Comparison of ENCODE assay signal across 10 mouse cellular contexts in the genomic region with DNA sequence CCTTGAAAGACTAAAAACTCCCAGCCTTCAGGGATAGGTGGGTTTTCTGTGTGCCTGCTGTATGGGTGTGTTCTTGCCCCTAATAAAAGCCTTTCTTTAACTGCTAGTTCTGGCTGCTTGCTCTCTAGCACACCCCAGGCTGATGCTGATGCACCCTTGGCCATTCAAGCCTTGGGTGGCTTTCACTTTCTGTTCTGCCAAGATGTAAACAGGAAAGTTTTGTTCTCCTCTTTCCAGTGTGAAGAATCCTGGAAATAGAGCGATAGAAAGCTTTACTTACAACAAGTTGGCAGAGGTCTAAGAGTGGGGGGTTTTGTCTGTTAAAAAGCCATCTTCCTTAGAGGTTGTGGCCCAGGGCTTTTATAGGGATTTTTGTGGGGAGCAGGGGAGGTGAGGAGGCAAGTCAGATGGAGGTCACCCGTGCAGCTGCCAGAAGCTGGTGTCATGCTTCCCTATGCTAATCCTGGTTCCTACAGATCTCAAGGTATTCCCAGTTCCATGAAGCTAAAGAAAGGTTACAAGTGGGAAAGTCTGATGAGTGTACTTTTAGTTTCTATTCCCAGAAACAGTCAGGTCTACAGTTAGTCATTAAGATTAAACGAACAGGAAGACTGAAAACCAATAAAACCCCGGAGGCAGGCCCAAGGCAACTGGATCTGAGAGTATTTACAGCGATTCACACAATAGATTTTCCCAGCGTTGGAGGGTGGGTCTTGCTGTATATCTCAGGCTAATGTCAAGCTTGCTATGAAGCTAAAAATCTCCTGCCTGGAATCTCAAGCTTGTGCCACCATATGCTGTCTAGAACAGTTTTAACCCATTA. TPM values are rescaled to one million over a fixed set of nuclear protein-coding genes. Genes with fewer than 3 reads are reported as not detected.
DNase-seq lines count a peak whose midpoint lies in the region; TF ChIP-seq lines count a peak whose summit lies in the region.
"Had no signal": no experiment of that assay in that cellular context is flagged by ENCODE, and none has a peak within 500 bp of the region (broad histone marks: within the 10 kb centered on the region; RNA-seq: fewer than 3 reads in every experiment).

No protein-coding gene starts in this region.

- no peak overlapping the region for H3K27ac ChIP-seq in layer of hippocampus, adult 2 months
- H3K27ac ChIP-seq: hindbrain, embryonic 13.5 days; liver, embryonic 15.5 days had no signal

- no peak for TF ChIP-seq CTCF in layer of hippocampus, adult 2 months (conservative IDR thresholded peaks at IDR 0.05)

- intact Hi-C loops in left cerebral cortex, postnatal 4 days (cut with DNase I), result no loop called here

- H3K4me3 ChIP-seq in layer of hippocampus, adult 2 months, result no peak overlapping the region
- H3K4me3 ChIP-seq: hindbrain, embryonic 13.5 days; liver, embryonic 15.5 days had no signal

- DNase-seq in 416B (ENCODE audit: low read depth), result peak; percentile 77
- peak; percentile 74 for DNase-seq in CD4-positive, CD25-positive, alpha-beta regulatory T cell, adult 2 months (ENCODE audit: low read depth, low spot score)
- DNase-seq in induced T-regulatory cell, adult 2 months (ENCODE audit: low read depth), result peak; percentile 85
- peak; percentile 76 for DNase-seq in naive thymus-derived CD4-positive, alpha-beta T cell, adult 2 months (ENCODE audit: low read depth)
- DNase-seq in cerebellum, adult 11-12 months, result no peak
- no peak for DNase-seq in layer of hippocampus, adult 2 months (ENCODE audit: low spot score in 2 of 2)
- no peak for DNase-seq in left cerebral cortex, postnatal 4 days
- DNase-seq: right cerebral cortex, adult 18-20 months had no signal

RNA-seq across cellular contexts. Expression of a gene that starts 19.3 kb away (rescaled TPM):
- 1 to 10 TPM; 3.1 to 3.6 TPM for total RNA-seq in layer of hippocampus, adult 2 months (2021)
- total RNA-seq in left cerebral cortex, postnatal 4 days (2021), result 1 to 10 TPM; 2.0 to 2.4 TPM

RNA-seq across cellular contexts. Expression of a gene that starts 20.0 kb away (rescaled TPM):
- 1 to 10 TPM; 4.8 TPM for total RNA-seq in layer of hippocampus, adult 2 months (2021)
- total RNA-seq in left cerebral cortex, postnatal 4 days (2021), result 1 to 10 TPM; 2.2 TPM

RNA-seq across cellular contexts. Expression of a gene that starts 47.6 kb away (rescaled TPM):
- total RNA-seq in layer of hippocampus, adult 2 months (2021), result 1 to 10 TPM; 1.2 to 1.4 TPM
- total RNA-seq in left cerebral cortex, postnatal 4 days (2021), result 1 to 10 TPM in 1 of 2 experiments, under 1 TPM in 1; 0.60 to 1.3 TPM

RNA-seq across cellular contexts. Expression of a gene that starts 59.6 kb away (rescaled TPM):
- 100 to 1,000 TPM; 139 to 141 TPM for total RNA-seq in layer of hippocampus, adult 2 months (2021)
- 10 to 100 TPM; 92.1 to 96.8 TPM for total RNA-seq in left cerebral cortex, postnatal 4 days (2021)

Comparison
In these comparisons a context has a peak if more than half of its experiments do, and no peak if none do; other contexts are left out.
1. DNase-seq: peak in 416B (single experiment), CD4-positive, CD25-positive, alpha-beta regulatory T cell, adult 2 months (single experiment), induced T-regulatory cell, adult 2 months (single experiment) and naive thymus-derived CD4-positive, alpha-beta T cell, adult 2 months (single experiment); none in cerebellum, adult 11-12 months (single experiment), layer of hippocampus, adult 2 months (0 of 2) and left cerebral cortex, postnatal 4 days (single experiment).